Mouse (Mus musculus) cortical plate, adult 2 months (tissue): ENCODE measurements around the gene Slfn1.

Source experiments
- CTCF ChIP-seq: fragments of 200-500 bp; IDR thresholded peaks from 2 replicates; pipeline ENCODE4 v1.5.1; 2011; ENCODE audit warnings: mild to moderate bottlenecking, control low read depth, low read length; ENCODE audit not compliant: insufficient read depth; ENCODE audit errors: extremely low read depth
- POLR2A ChIP-seq: fragments of 200-500 bp; IDR thresholded peaks from 2 replicates; pipeline ENCODE4 v1.6.1; 2011; ENCODE audit warnings: mild to moderate bottlenecking, low read length, control low read depth; ENCODE audit not compliant: insufficient read depth; ENCODE audit errors: extremely low read depth

GRCm38 (mm10) chr11:83116597-83117227, at the start of gene Slfn1:
- no peak for TF ChIP-seq POLR2A
- no peak for TF ChIP-seq CTCF
